Mouse (Mus musculus) olfactory bulb, adult 2 months (tissue): ENCODE results near the gene Zfp28. TPM values are rescaled to one million over a fixed set of nuclear protein-coding genes. Genes with fewer than 3 reads are reported as not detected.

ENCODE experiments used
- H3K27ac ChIP-seq: fragments of 200-500 bp; 2 replicates; pipeline ENCODE4 v1.5.1; 2012; ENCODE audit warnings: low read depth, low read length; ENCODE audit not compliant: insufficient read depth
- H3K4me1 ChIP-seq: fragments of 200-500 bp; 2 replicates; pipeline ENCODE4 v1.6.1; 2012; ENCODE audit warnings: low read length; ENCODE audit not compliant: control insufficient read depth, insufficient read depth
- H3K4me3 ChIP-seq: fragments of 200-500 bp; 2 replicates; pipeline ENCODE4 v1.5.1; 2012; ENCODE audit warnings: mild to moderate bottlenecking, low read depth, low read length, moderate library complexity; ENCODE audit not compliant: insufficient read depth
- CTCF ChIP-seq: fragments of 200-500 bp; IDR thresholded peaks from 2 replicates; pipeline ENCODE4 v1.5.1; 2012; ENCODE audit warnings: low read depth, mild to moderate bottlenecking, low read length, moderate library complexity; ENCODE audit not compliant: insufficient read depth
- POLR2A ChIP-seq: fragments of 200-500 bp; IDR thresholded peaks from 2 replicates; pipeline ENCODE4 v1.6.1; 2012; ENCODE audit warnings: mild to moderate bottlenecking, low read depth, low read length, moderate library complexity; ENCODE audit not compliant: insufficient read depth
- WGBS: fragments of 180-500 bp; shearing (Covaris S2); methylation state at CpG from one replicate; pipeline ENCODE4 v1.1.7; 2018; 5-methylcytosine and 5-hydroxymethylcytosine counted together
- polyA plus RNA-seq: library from polyadenylated mRNA; stranded (reverse); fragments of >200 nt; gene quantifications from 2 replicates; pipeline ENCODE4 v1.2.4, GENCODE M21; 2012; ENCODE audit warnings: low replicate concordance; ENCODE audit not compliant: missing spikeins, insufficient read depth, insufficient read length

The Zfp28 gene
- not detected in 2 replicates for polyA plus RNA-seq

DNA sequence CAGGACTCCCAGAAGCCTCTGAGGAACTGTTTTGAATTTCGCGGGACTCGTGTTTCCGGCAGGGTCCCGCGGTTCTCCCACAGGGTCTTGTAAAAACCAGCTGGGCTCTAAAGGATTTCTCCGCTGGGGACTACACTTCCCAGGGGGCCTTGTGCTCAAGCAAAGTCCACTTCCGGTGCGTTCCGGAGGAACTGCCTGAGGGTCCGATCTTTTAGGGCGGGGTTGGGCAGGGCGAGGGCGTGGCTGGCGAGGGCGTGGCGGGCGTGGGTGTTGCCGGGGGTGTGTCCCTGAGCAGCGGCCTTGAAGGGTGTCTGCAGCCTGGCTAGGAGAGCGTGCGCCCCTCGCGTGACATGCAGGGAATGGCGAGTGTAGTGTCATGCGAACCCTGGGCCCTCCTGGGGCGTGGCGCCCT lies at the start of gene Zfp28:
Gene Zfp28 (plus strand): TSS at position 252 of the 412 bp plus-strand sequence.
- Histone ChIP-seq H3K4me1 (no peaks in the 10 kb centered on the region; the same call in 1 of the 2 replicates), H3K4me3 (peak within 1 kb of the TSS; percentile 80), H3K27ac (no peak within 1 kb of the TSS)
- TF ChIP-seq CTCF (no peak), POLR2A (no peak)
- under 1% methylated on average over 28 of the region's 28 CpGs for WGBS

- no peak overlapping the region for H3K27ac ChIP-seq
- no peak for TF ChIP-seq POLR2A
- TF ChIP-seq CTCF = no peak
- WGBS = 82% methylated on average over 5 of the region's 5 CpGs
- H3K4me3 ChIP-seq = no peak overlapping the region
- no peaks in the 10 kb centered on the region for H3K4me1 ChIP-seq
Measured at GRCm38 (mm10) chr7:6339865-6340264, 43.2 kb upstream of the Zfp28 start.

- peak; percentile 19; the same call in 1 of the 2 replicates for TF ChIP-seq POLR2A
- no peak for TF ChIP-seq CTCF
- Histone ChIP-seq H3K27ac (peak within 1 kb of the TSS; percentile 94), H3K4me1 (no peaks in the 10 kb centered on the region), H3K4me3 (peak within 1 kb of the TSS; percentile 90)
- WGBS = under 1% methylated on average over 26 of the region's 26 CpGs
Measured at GRCm38 (mm10) chr7:6343501-6344071, 39.5 kb upstream of the Zfp28 start, which contains the start of gene Gm3854. Gm3854 (plus strand) TSS chr7:6343759.

DNA sequence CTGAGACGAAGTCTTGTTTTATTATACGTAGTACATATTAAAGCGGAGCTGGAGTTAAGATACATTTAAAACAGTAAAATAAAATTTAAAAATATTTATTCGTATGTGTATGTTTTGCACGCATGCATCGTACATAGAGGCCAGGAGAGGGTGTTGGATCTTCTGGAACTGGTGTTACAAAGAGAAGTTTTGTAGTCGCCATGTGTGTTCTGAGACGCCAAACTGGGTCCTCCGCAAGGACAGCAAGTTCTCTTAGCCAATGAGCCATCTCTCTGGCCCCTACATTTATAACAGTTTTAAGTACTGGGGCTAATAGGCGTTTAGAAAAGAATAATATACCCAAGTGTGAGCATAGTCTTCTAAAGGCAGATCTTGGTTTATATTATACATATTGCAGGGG lies 39.0 kb upstream of the Zfp28 start:
- Histone ChIP-seq H3K4me3 (peak overlapping the region; percentile 35), H3K27ac (no peak overlapping the region; the same call in 1 of the 2 replicates), H3K4me1 (no peaks in the 10 kb centered on the region)
- TF ChIP-seq POLR2A = no peak
- no peak for TF ChIP-seq CTCF
- 30% methylated on average over 10 of the region's 10 CpGs for WGBS

- Histone ChIP-seq H3K4me3 (no peak overlapping the region), H3K4me1 (no peaks in the 10 kb centered on the region), H3K27ac (no peak overlapping the region)
- WGBS = 62% methylated on average over 2 of the region's 2 CpGs
- TF ChIP-seq POLR2A (no peak), CTCF (no peak)
Measured at GRCm38 (mm10) chr7:6358121-6358520, 25.0 kb upstream of the Zfp28 start.

GRCm38 (mm10) chr7:6358937-6359590 lies 24.0 kb upstream of the Zfp28 start:
- WGBS = 56% methylated on average over 10 of the region's 10 CpGs
- Histone ChIP-seq H3K4me1 (no peaks in the 10 kb centered on the region), H3K4me3 (no peak overlapping the region), H3K27ac (no peak overlapping the region)
- TF ChIP-seq CTCF = no peak
- TF ChIP-seq POLR2A = no peak

- Histone ChIP-seq H3K4me3 (no peak overlapping the region), H3K4me1 (no peaks in the 10 kb centered on the region), H3K27ac (no peak overlapping the region)
- no peak for TF ChIP-seq CTCF
- WGBS = 19% methylated on average over 9 of the region's 9 CpGs
Measured at GRCm38 (mm10) chr7:6360477-6361060, 22.5 kb upstream of the Zfp28 start.

DNA sequence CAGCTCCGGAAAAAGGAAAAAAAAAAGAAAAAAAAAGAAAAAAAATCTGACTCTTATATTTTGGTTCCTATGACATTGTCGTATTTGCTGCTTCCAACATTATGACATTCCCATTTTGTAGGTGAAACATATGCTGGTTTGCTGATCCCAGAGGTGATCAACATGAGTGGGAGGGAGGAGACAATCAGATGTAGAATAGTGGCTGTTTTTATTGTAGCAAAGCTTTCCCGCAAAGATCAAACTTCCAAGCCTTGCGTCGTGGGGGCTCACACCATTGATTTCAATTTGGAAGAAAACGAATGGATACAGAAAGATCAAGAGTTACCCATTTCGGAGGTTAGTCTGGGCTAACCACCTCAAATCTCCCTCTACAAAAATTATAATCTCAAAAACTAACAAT lies 21.3 kb upstream of the Zfp28 start:
- TF ChIP-seq CTCF (no peak), POLR2A (no peak)
- Histone ChIP-seq H3K27ac (peak overlapping the region; percentile 85), H3K4me3 (peak overlapping the region; percentile 58), H3K4me1 (no peaks in the 10 kb centered on the region)
- WGBS = 16% methylated on average over 7 of the region's 7 CpGs
